Mouse (Mus musculus): ENCODE measurements around the gene Gm128.

Gene Gm128

DNA sequence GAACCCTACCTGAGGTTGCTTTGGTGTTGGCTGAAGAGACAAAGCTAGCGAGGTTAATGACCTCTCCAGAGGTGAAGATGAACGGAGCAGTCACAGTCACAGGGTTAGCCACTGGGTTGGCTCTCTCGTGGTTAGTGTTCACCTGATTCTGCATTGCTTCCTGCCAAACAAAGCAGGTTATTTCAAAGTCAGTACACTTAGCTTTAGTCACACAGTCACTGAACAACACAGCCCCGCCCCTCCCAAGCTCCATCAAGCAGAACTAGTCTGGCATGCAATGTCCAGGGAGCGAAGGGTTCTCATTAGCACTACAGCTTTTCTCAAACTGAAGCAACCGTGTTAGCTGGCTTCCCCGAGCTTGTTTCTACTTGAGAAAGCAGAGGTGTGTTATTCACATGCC is 41.3 kb downstream of the Gm128 start:
- no peak for DNase-seq (ENCODE audit: low read depth, low spot score)

GRCm38 (mm10) chr3:95199101-95199500 is 42.3 kb downstream of the Gm128 start:
- no peak for DNase-seq (ENCODE audit: low read depth, low spot score)

GRCm38 (mm10) chr3:95195772-95196171 is 45.6 kb downstream of the Gm128 start:
- no peak for DNase-seq (ENCODE audit: low read depth, low spot score)

GRCm38 (mm10) chr3:95194721-95195135 is 46.7 kb downstream of the Gm128 start:
- DNase-seq (ENCODE audit: low read depth, low spot score), result no peak
